Mouse (Mus musculus) lung, postnatal 0 days (tissue): ENCODE measurements at regions not wholly inside any gene's neighbourhood (a gene's known extent, or its start where the extent isn't known, plus 50 kb on each side); places are given as distances from the start of the nearest gene placed in this dataset.

Experiments
- CTCF ChIP-seq: IDR thresholded peaks from 2 replicates; pipeline ENCODE4 v1.5.1; 2016; ENCODE audit warnings: antibody characterized with exemption, mild to moderate bottlenecking
- EP300 ChIP-seq: IDR thresholded peaks from 2 replicates; pipeline ENCODE4 v1.6.1; 2016; ENCODE audit warnings: antibody characterized with exemption, mild to moderate bottlenecking, control low read depth

DNA sequence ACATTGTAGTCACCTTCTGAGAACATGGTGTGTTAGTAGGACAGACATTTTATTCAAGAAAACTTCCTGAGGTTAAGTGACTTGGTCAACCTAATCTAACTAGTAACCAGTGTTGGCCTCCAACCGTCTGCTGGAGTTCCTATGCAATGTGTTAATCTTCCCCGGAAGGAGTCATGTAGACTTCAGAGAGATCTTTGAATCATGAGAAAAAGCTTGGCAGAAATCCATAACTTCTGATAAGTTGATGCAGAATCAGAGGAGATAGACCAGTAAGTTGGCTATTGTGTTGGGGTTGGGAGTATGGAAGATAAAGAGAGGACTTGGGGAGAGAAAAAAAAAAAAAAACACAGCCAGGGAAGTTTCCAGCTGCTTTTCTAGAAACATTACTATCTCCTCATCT lies 1424.9 kb upstream of the A1bg start:
- TF ChIP-seq EP300 (no peak), CTCF (no peak)
